Mouse (Mus musculus) forebrain, postnatal 0 days (tissue): ENCODE measurements around the gene Aif1l. TPM values are rescaled to one million over a fixed set of nuclear protein-coding genes. Genes with fewer than 3 reads are reported as not detected.

Experiments
- ATAC-seq: fragments of 200-750 bp; cut with Nextera tagmentation; 2 replicates; pipeline ENCODE4 v1.8.0; 2017; ENCODE audit warnings: mild to moderate bottlenecking, moderate library complexity
- DNase-seq: peaks from one replicate; pipeline ENCODE4 v3.0.0-alpha.2; 2015
- H3K27ac ChIP-seq: fragments of 300-500 bp; sonication (generic); 2 replicates; pipeline ENCODE4 v1.5.1; 2014; ENCODE audit warnings: low read depth, mild to moderate bottlenecking, antibody characterized with exemption, low read length, moderate library complexity, mixed read lengths
- H3K27me3 ChIP-seq: fragments of 300-500 bp; sonication (generic); 2 replicates; pipeline ENCODE4 v1.6.1; 2014; ENCODE audit warnings: mild to moderate bottlenecking, low read length, mixed read lengths; ENCODE audit not compliant: insufficient read depth
- H3K36me3 ChIP-seq: fragments of 300-500 bp; sonication (generic); 2 replicates; pipeline ENCODE4 v1.6.1; 2014; ENCODE audit warnings: mild to moderate bottlenecking, moderate library complexity; ENCODE audit not compliant: insufficient read depth
- H3K4me1 ChIP-seq: fragments of 300-500 bp; sonication (generic); 2 replicates; pipeline ENCODE4 v1.6.1; 2014; ENCODE audit warnings: antibody characterized with exemption; ENCODE audit not compliant: insufficient read depth
- H3K4me2 ChIP-seq: fragments of 300-500 bp; sonication (generic); 2 replicates; pipeline ENCODE4 v1.6.1; 2014; ENCODE audit warnings: low read depth, mild to moderate bottlenecking, moderate library complexity
- H3K4me3 ChIP-seq: fragments of 300-500 bp; sonication (generic); 2 replicates; pipeline ENCODE4 v1.5.1; 2014; ENCODE audit warnings: low read depth, low read length, mixed read lengths
- H3K9ac ChIP-seq: fragments of 300-500 bp; sonication (generic); 2 replicates; pipeline ENCODE4 v1.6.1; 2014; ENCODE audit warnings: mild to moderate bottlenecking
- H3K9me3 ChIP-seq: fragments of 300-500 bp; sonication (generic); 2 replicates; pipeline ENCODE4 v1.6.1; 2016; ENCODE audit warnings: low read length
- CTCF ChIP-seq: sonication (generic); IDR thresholded peaks from 2 replicates; pipeline ENCODE4 v1.5.1; 2016; ENCODE audit warnings: antibody characterized with exemption, control low read depth, low read depth
- WGBS: fragments of 180-500 bp; shearing (Covaris S2); extraction: QIAGEN DNeasy Blood & Tissue Kit; methylation state at CpG from one replicate; pipeline ENCODE4 v1.1.7; 2014; 5-methylcytosine and 5-hydroxymethylcytosine counted together
- polyA plus RNA-seq: library from polyadenylated mRNA; unstranded; fragments of >200 nt; fragmentation: Nextera tagmentation; extraction: Ambion mirVana; gene quantifications from 2 replicates; pipeline ENCODE4 v1.2.1, GENCODE M21; 2015
- total RNA-seq: library from RNA; depleted of rRNA; stranded (reverse); fragments of >200 nt; gene quantifications from 2 replicates; pipeline ENCODE4 v1.2.3, GENCODE M21; 2014; rRNA removed

The Aif1l gene
- total and polyA plus RNA-seq, 2 experiments from 2014 or later: 21.2 to 21.7 TPM

GRCm38 (mm10) chr2:31998443-31998842 lies 48.5 kb downstream of the Aif1l start:
- ATAC-seq: no peak
- no peak for TF ChIP-seq CTCF

DNA sequence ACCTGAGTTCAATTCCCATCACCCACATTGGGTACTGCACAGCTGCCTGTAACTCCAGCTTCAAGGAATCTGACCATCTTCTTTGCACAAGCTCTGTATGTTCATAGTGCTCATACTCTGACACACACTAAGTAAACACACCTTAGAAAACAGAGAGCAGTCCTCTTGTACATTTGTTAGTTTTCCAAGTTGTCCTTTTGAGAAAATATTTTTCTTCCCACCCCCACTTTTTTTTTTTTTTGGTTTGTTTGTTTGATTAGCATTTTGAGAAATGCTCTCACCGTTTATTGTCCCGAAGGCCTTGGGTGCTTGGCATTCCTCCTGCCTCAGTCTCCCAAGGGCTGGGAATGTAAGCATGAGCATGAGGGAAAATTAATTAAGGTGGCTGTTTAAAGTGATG lies 58.4 kb downstream of the Aif1l start:
- Histone ChIP-seq H3K4me2 (no peak overlapping the region), H3K9me3 (no peaks in the 10 kb centered on the region), H3K4me3 (no peak overlapping the region), H3K9ac (no peak overlapping the region), H3K27me3 (no peaks in the 10 kb centered on the region), H3K4me1 (no peaks in the 10 kb centered on the region), H3K36me3 (peaks cover 79% of the 10 kb centered on the region), H3K27ac (no peak overlapping the region)
- WGBS: 88% methylated on average over 2 of the region's 2 CpGs
- ATAC-seq: no peak
- DNase-seq: no peak
- no peak for TF ChIP-seq CTCF

More at GRCm38 (mm10) chr2:31998443-31998842, 48.5 kb downstream of the Aif1l start:
- Histone ChIP-seq H3K4me2 (no peak overlapping the region), H3K27ac (no peak overlapping the region), H3K27me3 (no peaks in the 10 kb centered on the region), H3K4me1 (no peaks in the 10 kb centered on the region), H3K4me3 (no peak overlapping the region), H3K36me3 (peaks cover 86% of the 10 kb centered on the region), H3K9ac (no peak overlapping the region), H3K9me3 (no peaks in the 10 kb centered on the region)
- no peak for DNase-seq
- WGBS: 85% methylated on average over 2 of the region's 2 CpGs

GRCm38 (mm10) chr2:32008716-32009115 lies 58.8 kb downstream of the Aif1l start:
- no peak overlapping the region for H3K9ac ChIP-seq
- no peak overlapping the region for H3K4me2 ChIP-seq
- WGBS: 91% methylated on average over 11 of the region's 11 CpGs
- no peak overlapping the region for H3K4me3 ChIP-seq
- peaks cover 79% of the 10 kb centered on the region for H3K36me3 ChIP-seq
- TF ChIP-seq CTCF: no peak
- H3K9me3 ChIP-seq: no peaks in the 10 kb centered on the region
- H3K27me3 ChIP-seq: no peaks in the 10 kb centered on the region
- DNase-seq (no peak), ATAC-seq (no peak)
- H3K4me1 ChIP-seq: no peaks in the 10 kb centered on the region
- no peak overlapping the region for H3K27ac ChIP-seq

GRCm38 (mm10) chr2:32019704-32020103 lies 69.8 kb downstream of the Aif1l start:
- DNase-seq (no peak), ATAC-seq (no peak)
- H3K27ac ChIP-seq: no peak overlapping the region
- no peaks in the 10 kb centered on the region for H3K4me1 ChIP-seq
- WGBS: 88% methylated on average over 4 of the region's 4 CpGs
- H3K9ac ChIP-seq: no peak overlapping the region
- H3K36me3 ChIP-seq: peaks cover 88% of the 10 kb centered on the region
- no peaks in the 10 kb centered on the region for H3K27me3 ChIP-seq
- H3K4me2 ChIP-seq: no peak overlapping the region
- H3K4me3 ChIP-seq: no peak overlapping the region
- TF ChIP-seq CTCF: no peak
- H3K9me3 ChIP-seq: no peaks in the 10 kb centered on the region

GRCm38 (mm10) chr2:32020229-32020628 lies 70.3 kb downstream of the Aif1l start:
- H3K27ac ChIP-seq: no peak overlapping the region
- H3K36me3 ChIP-seq: peaks cover 88% of the 10 kb centered on the region
- WGBS: 94% methylated on average over 5 of the region's 5 CpGs
- TF ChIP-seq CTCF: no peak
- H3K4me1 ChIP-seq: no peaks in the 10 kb centered on the region
- DNase-seq: no peak
- H3K4me2 ChIP-seq: no peak overlapping the region
- no peak overlapping the region for H3K9ac ChIP-seq
- ATAC-seq: no peak
- H3K4me3 ChIP-seq: no peak overlapping the region
- no peaks in the 10 kb centered on the region for H3K27me3 ChIP-seq
- no peaks in the 10 kb centered on the region for H3K9me3 ChIP-seq

Other genes starting within 250 kb of the Aif1l start
- 0.08 and 0.19 TPM in 2 replicates for gene Qrfp, start 139.6 kb upstream of the Aif1l start, total RNA-seq
- 0.06 TPM in 1 of 2 replicates, not detected in the other for gene Qrfp, start 139.6 kb upstream of the Aif1l start, polyA plus RNA-seq
- 8.9 and 12.7 TPM in 2 replicates for gene Fibcd1, start 104.1 kb upstream of the Aif1l start, total RNA-seq
- 5.7 and 8.5 TPM in 2 replicates for gene Fibcd1, start 104.1 kb upstream of the Aif1l start, polyA plus RNA-seq
- gene Lamc3, start 62.8 kb upstream of the Aif1l start, total RNA-seq: 6.2 and 11.0 TPM in 2 replicates
- 1.9 and 2.5 TPM in 2 replicates for gene Lamc3, start 62.8 kb upstream of the Aif1l start, polyA plus RNA-seq
- gene Nup214, start 24.3 kb downstream of the Aif1l start, total RNA-seq: 19.1 and 23.8 TPM in 2 replicates
- gene Nup214, start 24.3 kb downstream of the Aif1l start, polyA plus RNA-seq: 39.7 and 56.0 TPM in 2 replicates
- 0.38 and 0.62 TPM in 2 replicates for gene Fam78a, start 134.7 kb downstream of the Aif1l start, total RNA-seq
- 0.38 and 0.39 TPM in 2 replicates for gene Fam78a, start 134.7 kb downstream of the Aif1l start, polyA plus RNA-seq
- 21.5 and 28.6 TPM in 2 replicates for gene Plpp7, start 145.4 kb downstream of the Aif1l start, total RNA-seq
- 23.4 and 24.0 TPM in 2 replicates for gene Plpp7, start 145.4 kb downstream of the Aif1l start, polyA plus RNA-seq
- 92.1 and 131 TPM in 2 replicates for gene Prrc2b, start 200.9 kb downstream of the Aif1l start, total RNA-seq
- gene Prrc2b, start 200.9 kb downstream of the Aif1l start, polyA plus RNA-seq: 40.7 and 60.4 TPM in 2 replicates